ENCODE assay signal across 9 mouse cellular contexts in genomic region chr5:134500062-134500461, GRCm38 (mm10). TPM values are rescaled to one million over a fixed set of nuclear protein-coding genes. Genes with fewer than 3 reads are reported as not detected.
A peak's percentile ranks its signal among the peaks of the same experiment; 100 is the strongest.
DNase-seq lines count a peak whose midpoint lies in the region; ATAC-seq and TF ChIP-seq lines count a peak whose summit lies in the region.
"Had no signal": no experiment of that assay in that cellular context is flagged by ENCODE, and none has a peak within 500 bp of the region (broad histone marks: within the 10 kb centered on the region; RNA-seq: fewer than 3 reads in every experiment).

No protein-coding gene starts in this region.

- ATAC-seq in kidney, embryonic 14.5 days (ENCODE audit: low FRiP score, low TSS enrichment): no peak
- peak; percentile 72 for ATAC-seq in erythroblast, adult 5-6 weeks (replicated peaks; ENCODE audit: low FRiP score, poor library complexity, severe bottlenecking)

- no peak overlapping the region for H3K4me3 ChIP-seq in kidney, embryonic 14.5 days (ENCODE audit: low read length)
- H3K4me3 ChIP-seq in ES-Bruce4 (ENCODE audit: low read depth, low read length): no peak overlapping the region
- no peak overlapping the region for H3K4me3 ChIP-seq in bone marrow, adult 2 months (replicated peaks; ENCODE audit: control insufficient read depth, low read depth, low read length)

- peak; percentile 76 for TF ChIP-seq CTCF in ES-Bruce4 (IDR thresholded peaks at IDR 0.05; ENCODE audit: low read depth, low read length)
- peak; percentile 65 for TF ChIP-seq CTCF in bone marrow, adult 2 months (IDR thresholded peaks at IDR 0.05; ENCODE audit: control insufficient read depth, insufficient read depth, low read length)

- WGBS in kidney, embryonic 14.5 days: 73% methylated on average over 4 of the region's 4 CpGs
- WGBS in bone marrow, adult 2 months: 66% methylated on average over 4 of the region's 4 CpGs

- TF ChIP-seq POLR2A in ES-Bruce4 (IDR thresholded peaks at IDR 0.05; ENCODE audit: insufficient read depth, low read length): no peak
- TF ChIP-seq POLR2A in bone marrow, adult 2 months (IDR thresholded peaks at IDR 0.05; ENCODE audit: borderline replicate concordance, control insufficient read depth, low read depth, low read length): no peak

- no peaks in the 10 kb centered on the region for H3K4me1 ChIP-seq in kidney, embryonic 14.5 days (ENCODE audit: control insufficient read depth, insufficient read depth, low read length)
- no peaks in the 10 kb centered on the region for H3K4me1 ChIP-seq in ES-Bruce4 (ENCODE audit: control insufficient read depth, insufficient read depth, low read length)
- no peaks in the 10 kb centered on the region for H3K4me1 ChIP-seq in bone marrow, adult 2 months (ENCODE audit: control insufficient read depth, insufficient read depth, low read length)

- DNase-seq in kidney, adult 18-20 months: peak; percentile 73
- DNase-seq in left cerebral cortex, postnatal 36 days (ENCODE audit: low spot score in 2 of 2): peak; percentile 58 to 62
- peak; percentile 62 for DNase-seq in retina, embryonic 14.5 days (ENCODE audit: low spot score)
- DNase-seq in yolk sac, embryonic 10.5 days (ENCODE audit: low spot score): no peak

- intact Hi-C loops in left cerebral cortex, postnatal 36 days (cut with DNase I): no loop called here

- H3K4me2 ChIP-seq in kidney, embryonic 14.5 days (replicated peaks; ENCODE audit: low read depth, low read length): no peak overlapping the region

- H3K27me3 ChIP-seq in kidney, embryonic 14.5 days (ENCODE audit: control insufficient read depth, insufficient read depth, low read length): no peaks in the 10 kb centered on the region
- H3K27me3 ChIP-seq in ES-Bruce4 (ENCODE audit: control insufficient read depth, insufficient read depth, low read length, poor library complexity, severe bottlenecking): no peaks in the 10 kb centered on the region

- H3K36me3 ChIP-seq in kidney, embryonic 14.5 days (ENCODE audit: control insufficient read depth, insufficient read depth, low read length): peaks cover 45% of the 10 kb centered on the region
- no peaks in the 10 kb centered on the region for H3K36me3 ChIP-seq in ES-Bruce4 (ENCODE audit: control insufficient read depth, insufficient read depth, low read length, poor library complexity, severe bottlenecking)

- H3K9ac ChIP-seq in kidney, embryonic 14.5 days (ENCODE audit: low read depth, low read length): no peak overlapping the region
- H3K9ac ChIP-seq in ES-Bruce4 (ENCODE audit: low read depth, poor library complexity, severe bottlenecking): no peak overlapping the region

- no peak overlapping the region for H3K27ac ChIP-seq in kidney, embryonic 14.5 days (ENCODE audit: low read depth, low read length)
- no peak overlapping the region for H3K27ac ChIP-seq in ES-Bruce4 (ENCODE audit: insufficient read depth, low read length)
- H3K27ac ChIP-seq in bone marrow, adult 2 months (ENCODE audit: control insufficient read depth, insufficient read depth, low read depth, low read length, poor library complexity): no peak overlapping the region
- H3K27ac ChIP-seq: macrophage had no signal

- no peak for TF ChIP-seq EP300 in ES-Bruce4 (IDR thresholded peaks at IDR 0.05; ENCODE audit: insufficient read depth, low read depth, low read length)

- no peaks in the 10 kb centered on the region for H3K9me3 ChIP-seq in kidney, embryonic 14.5 days (ENCODE audit: control insufficient read depth, low read length)
- H3K9me3 ChIP-seq in ES-Bruce4 (replicated peaks; ENCODE audit: control insufficient read depth, insufficient read depth, low read length, poor library complexity, severe bottlenecking): no peaks in the 10 kb centered on the region

RNA-seq across cellular contexts. Expression of gene Gtf2ird1, which starts 43.5 kb away (rescaled TPM):
- 60.9 and 84.8 TPM in 2 replicates for polyA plus RNA-seq in kidney, embryonic 14.5 days (2014; fragmentation: Nextera tagmentation; extraction: Ambion mirVana)
- 91.5 and 94.2 TPM in 2 replicates for polyA plus RNA-seq in ES-Bruce4 (2011; ENCODE audit: insufficient read depth, insufficient read length, low read depth, missing spikeins)
- 11.2 and 13.1 TPM in 2 replicates for polyA plus RNA-seq in bone marrow, adult 2 months (2011; ENCODE audit: insufficient read depth, insufficient read length, low replicate concordance, missing spikeins)
- total RNA-seq in erythroblast, adult 5-6 weeks (2015; ENCODE audit: low replicate concordance): 3.3 and 29.0 TPM in 2 replicates
- total RNA-seq in erythroblast, adult 5-6 weeks (2017; ENCODE audit: low replicate concordance): 2.2 TPM in 2 replicates
- total RNA-seq in left cerebral cortex, postnatal 36 days (2021): 10 to 100 TPM; 38.5 to 57.8 TPM

RNA-seq across cellular contexts. Expression of gene Clip2, which starts 52.2 kb away (rescaled TPM):
- 3.7 and 4.4 TPM in 2 replicates for polyA plus RNA-seq in kidney, embryonic 14.5 days (2014; fragmentation: Nextera tagmentation; extraction: Ambion mirVana)
- 5.4 and 5.6 TPM in 2 replicates for polyA plus RNA-seq in ES-Bruce4 (2011; ENCODE audit: insufficient read depth, insufficient read length, low read depth, missing spikeins)
- 5.6 and 7.9 TPM in 2 replicates for polyA plus RNA-seq in bone marrow, adult 2 months (2011; ENCODE audit: insufficient read depth, insufficient read length, low replicate concordance, missing spikeins)
- total RNA-seq in erythroblast, adult 5-6 weeks (2015; ENCODE audit: low replicate concordance): 0.21 and 0.96 TPM in 2 replicates
- total RNA-seq in erythroblast, adult 5-6 weeks (2017; ENCODE audit: low replicate concordance): 2.1 and 4.0 TPM in 2 replicates
- 100 to 1,000 TPM; 111 TPM for total RNA-seq in left cerebral cortex, postnatal 36 days (2021)

RNA-seq across cellular contexts. Expression of gene Syna, which starts 59.9 kb away (rescaled TPM):
- 0.14 TPM in 1 of 2 replicates, not detected in the other for polyA plus RNA-seq in kidney, embryonic 14.5 days (2014; fragmentation: Nextera tagmentation; extraction: Ambion mirVana)
- polyA plus RNA-seq in ES-Bruce4 (2011; ENCODE audit: insufficient read depth, insufficient read length, low read depth, missing spikeins): 0.33 and 0.69 TPM in 2 replicates
- polyA plus RNA-seq in bone marrow, adult 2 months (2011; ENCODE audit: insufficient read depth, insufficient read length, low replicate concordance, missing spikeins): not detected in 2 replicates
- total RNA-seq in erythroblast, adult 5-6 weeks (2015; ENCODE audit: low replicate concordance): 0.84 TPM in 1 of 2 replicates, not detected in the other
- not detected in 2 replicates for total RNA-seq in erythroblast, adult 5-6 weeks (2017; ENCODE audit: low replicate concordance)
- total RNA-seq in left cerebral cortex, postnatal 36 days (2021): under 1 TPM; 0.15 to 0.18 TPM
- polyA plus RNA-seq: macrophage had no signal
